ENCODE assay signal across 8 mouse cellular contexts in the genomic region with DNA sequence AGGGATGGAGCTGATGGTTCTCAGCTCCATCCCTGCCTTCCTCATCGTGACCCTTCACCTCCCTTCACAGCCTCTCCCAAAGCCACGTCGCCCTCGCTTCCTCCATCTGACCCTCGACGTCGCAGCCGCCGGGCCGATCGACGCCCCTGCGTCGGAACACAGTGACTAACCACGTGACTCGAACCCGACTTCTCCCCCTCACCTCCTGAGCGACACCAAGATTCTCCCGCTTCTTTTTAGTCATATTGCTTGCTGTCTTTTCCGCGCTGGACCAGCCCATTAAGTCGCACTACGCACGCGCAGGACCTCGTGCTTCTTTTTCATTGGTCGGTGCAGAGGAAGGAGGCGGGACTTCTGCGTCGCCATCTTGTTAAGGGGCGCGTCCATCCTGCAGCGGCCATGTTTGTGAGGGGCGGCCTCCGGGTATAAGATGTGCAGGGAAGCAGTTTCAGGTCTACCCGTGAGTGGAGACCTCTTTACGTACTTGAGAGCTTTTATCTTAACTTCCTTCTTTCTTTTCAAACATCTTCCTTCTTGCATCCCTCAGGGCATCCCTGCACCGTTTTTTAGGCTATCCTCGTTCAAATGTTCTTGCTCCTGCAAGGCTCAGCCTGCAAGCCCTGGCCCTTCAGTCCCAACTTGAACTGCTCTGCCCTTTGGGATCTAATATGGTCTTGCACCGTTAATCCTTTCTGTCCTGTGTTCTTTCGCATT. TPM values are rescaled to one million over a fixed set of nuclear protein-coding genes. Genes with fewer than 3 reads are reported as not detected.
DNase-seq lines count a peak whose midpoint lies in the region; ATAC-seq and TF ChIP-seq lines count a peak whose summit lies in the region.

A gene (minus strand): TSS at position 313 of the 714 bp plus-strand sequence.

- H3K4me2 ChIP-seq in embryonic facial prominence, embryonic 13.5 days: peak within 1 kb of the TSS; percentile 69
- H3K4me2 ChIP-seq in limb, embryonic 12.5 days: peak within 1 kb of the TSS; percentile 81
- H3K4me2 ChIP-seq in midbrain, embryonic 15.5 days: peak within 1 kb of the TSS; percentile 77

- peak within 1 kb of the TSS; percentile 60 for H3K4me3 ChIP-seq in embryonic facial prominence, embryonic 13.5 days
- peak within 1 kb of the TSS; percentile 76 for H3K4me3 ChIP-seq in kidney, adult 2 months (ENCODE audit: insufficient read depth, low read depth, low read length)
- peak within 1 kb of the TSS; percentile 54 for H3K4me3 ChIP-seq in limb, embryonic 12.5 days (replicated peaks)
- H3K4me3 ChIP-seq in midbrain, embryonic 15.5 days: peak within 1 kb of the TSS; percentile 53
- peak within 1 kb of the TSS; percentile 93 for H3K4me3 ChIP-seq in spleen, adult 2 months (ENCODE audit: extremely low read depth, insufficient read depth, insufficient read length)

- 5% methylated on average over 41 of the region's 41 CpGs for WGBS in embryonic facial prominence, embryonic 13.5 days
- WGBS in kidney, adult 2 months: 4% methylated on average over 41 of the region's 41 CpGs
- 6% methylated on average over 41 of the region's 41 CpGs for WGBS in limb, embryonic 12.5 days
- 5% methylated on average over 41 of the region's 41 CpGs for WGBS in midbrain, embryonic 15.5 days
- WGBS in spleen, adult 2 months: 6% methylated on average over 41 of the region's 41 CpGs

- no peaks in the 10 kb centered on the region for H3K27me3 ChIP-seq in embryonic facial prominence, embryonic 13.5 days
- H3K27me3 ChIP-seq in kidney, adult 2 months (replicated peaks; ENCODE audit: control insufficient read depth, insufficient read depth, low read length): no peaks in the 10 kb centered on the region
- H3K27me3 ChIP-seq in limb, embryonic 12.5 days: no peaks in the 10 kb centered on the region
- H3K27me3 ChIP-seq in midbrain, embryonic 15.5 days (replicated peaks): no peaks in the 10 kb centered on the region
- H3K27me3 ChIP-seq in spleen, adult 2 months (ENCODE audit: control insufficient read depth, insufficient read depth, low read length): no peaks in the 10 kb centered on the region

- no peak for TF ChIP-seq POLR2A in kidney, adult 2 months (IDR thresholded peaks at IDR 0.05; ENCODE audit: low read depth, low read length)
- TF ChIP-seq POLR2A in spleen, adult 2 months (IDR thresholded peaks at IDR 0.05; ENCODE audit: low read depth, low read length): no peak

- peak within 1 kb of the TSS; percentile 28; the same call in 1 of the 2 replicates for H3K27ac ChIP-seq in embryonic facial prominence, embryonic 13.5 days
- no peak within 1 kb of the TSS for H3K27ac ChIP-seq in kidney, adult 2 months (ENCODE audit: insufficient read depth, low read depth, low read length)
- peak within 1 kb of the TSS; percentile 57; the same call in 1 of the 2 replicates for H3K27ac ChIP-seq in limb, embryonic 12.5 days
- H3K27ac ChIP-seq in midbrain, embryonic 15.5 days: peak within 1 kb of the TSS; percentile 74
- peak within 1 kb of the TSS; percentile 14; the same call in 1 of the 2 replicates for H3K27ac ChIP-seq in spleen, adult 2 months (ENCODE audit: insufficient read depth, low read length)

- 0 out of 2 replicates have a peak, but pooled peaks cover under 1% of the 10 kb centered on the region for H3K9me3 ChIP-seq in embryonic facial prominence, embryonic 13.5 days
- no peaks in the 10 kb centered on the region for H3K9me3 ChIP-seq in limb, embryonic 12.5 days
- H3K9me3 ChIP-seq in midbrain, embryonic 15.5 days: no peaks in the 10 kb centered on the region

- H3K36me3 ChIP-seq in embryonic facial prominence, embryonic 13.5 days: peaks cover 8% of the 10 kb centered on the region; the same call in 1 of the 2 replicates
- no peaks in the 10 kb centered on the region for H3K36me3 ChIP-seq in kidney, adult 2 months (ENCODE audit: control insufficient read depth, insufficient read depth, low read length)
- H3K36me3 ChIP-seq in limb, embryonic 12.5 days: peaks cover 6% of the 10 kb centered on the region
- no peaks in the 10 kb centered on the region for H3K36me3 ChIP-seq in midbrain, embryonic 15.5 days (replicated peaks)
- H3K36me3 ChIP-seq in spleen, adult 2 months (ENCODE audit: control insufficient read depth, insufficient read depth, low read length): no peaks in the 10 kb centered on the region

- H3K9ac ChIP-seq in embryonic facial prominence, embryonic 13.5 days: peak within 1 kb of the TSS; percentile 70
- H3K9ac ChIP-seq in limb, embryonic 12.5 days (replicated peaks): peak within 1 kb of the TSS; percentile 65
- H3K9ac ChIP-seq in midbrain, embryonic 15.5 days: peak within 1 kb of the TSS; percentile 52

- peak; percentile 94 for ATAC-seq in embryonic facial prominence, embryonic 13.5 days (ENCODE audit: insufficient number of reproducible peaks, insufficient read depth, low FRiP score, low TSS enrichment, low read depth)
- peak; percentile 87 for ATAC-seq in limb, embryonic 12.5 days (ENCODE audit: insufficient number of reproducible peaks, insufficient read depth, low FRiP score, low TSS enrichment, low read depth)
- peak; percentile 97 for ATAC-seq in midbrain, embryonic 15.5 days (replicated peaks)

- peaks cover 13% of the 10 kb centered on the region for H3K4me1 ChIP-seq in embryonic facial prominence, embryonic 13.5 days
- peaks cover 4% of the 10 kb centered on the region; the same call in 1 of the 2 replicates for H3K4me1 ChIP-seq in kidney, adult 2 months (ENCODE audit: control insufficient read depth, insufficient read depth, low read length)
- peaks cover 23% of the 10 kb centered on the region for H3K4me1 ChIP-seq in limb, embryonic 12.5 days (replicated peaks)
- peaks cover 19% of the 10 kb centered on the region for H3K4me1 ChIP-seq in midbrain, embryonic 15.5 days
- peaks cover 20% of the 10 kb centered on the region for H3K4me1 ChIP-seq in spleen, adult 2 months (ENCODE audit: control insufficient read depth, insufficient read depth, insufficient read length)

- TF ChIP-seq CTCF in kidney, adult 2 months (conservative IDR thresholded peaks at IDR 0.05; ENCODE audit: insufficient read depth, insufficient read length, low read depth, low read length): no peak
- TF ChIP-seq CTCF in spleen, adult 2 months (IDR thresholded peaks at IDR 0.05; ENCODE audit: extremely low read depth, insufficient read depth, insufficient read length, insufficient replicate concordance): no peak

- peak; percentile 95 for DNase-seq in 3134 (ENCODE audit: extremely low read depth, insufficient read length, low spot score)
- peak; percentile 94 to 96 for DNase-seq in adrenal gland, postnatal 36 days
- DNase-seq in heart, adult 18-20 months: peak; percentile 97 to 98
- DNase-seq in kidney, adult 2 months: peak; percentile 98
- DNase-seq in spleen, adult 2 months (ENCODE audit: low read depth in 1 of 2, low spot score in 2 of 2): peak; percentile 91 to 94

RNA-seq across cellular contexts. Expression of the gene that starts here (rescaled TPM):
- 10 to 100 TPM in 1 of 2 experiments, 1 to 10 TPM in 1; 8.6 to 11.4 TPM for total RNA-seq in adrenal gland, postnatal 36 days (2021)
- 14.5 and 15.8 TPM in 2 replicates for polyA plus RNA-seq in embryonic facial prominence, embryonic 13.5 days (2015; fragmentation: Nextera tagmentation; extraction: Ambion mirVana)
- total RNA-seq in heart, adult 18-20 months (2021): 10 to 100 TPM; 12.2 to 12.3 TPM
- polyA plus RNA-seq in kidney, adult 2 months (2012; rRNA removed): 5.0 TPM in 2 replicates
- polyA plus RNA-seq in limb, embryonic 12.5 days (2016; fragmentation: Nextera tagmentation; extraction: Ambion mirVana): 16.8 and 17.5 TPM in 2 replicates
- polyA plus RNA-seq in midbrain, embryonic 15.5 days (2015; fragmentation: Nextera tagmentation; extraction: Ambion mirVana): 9.3 and 10.4 TPM in 2 replicates
- polyA plus RNA-seq in spleen, adult 2 months (2012; rRNA removed): 5.4 and 6.1 TPM in 2 replicates
